ENCODE assay signal across 24 mouse cellular contexts in the genomic region with DNA sequence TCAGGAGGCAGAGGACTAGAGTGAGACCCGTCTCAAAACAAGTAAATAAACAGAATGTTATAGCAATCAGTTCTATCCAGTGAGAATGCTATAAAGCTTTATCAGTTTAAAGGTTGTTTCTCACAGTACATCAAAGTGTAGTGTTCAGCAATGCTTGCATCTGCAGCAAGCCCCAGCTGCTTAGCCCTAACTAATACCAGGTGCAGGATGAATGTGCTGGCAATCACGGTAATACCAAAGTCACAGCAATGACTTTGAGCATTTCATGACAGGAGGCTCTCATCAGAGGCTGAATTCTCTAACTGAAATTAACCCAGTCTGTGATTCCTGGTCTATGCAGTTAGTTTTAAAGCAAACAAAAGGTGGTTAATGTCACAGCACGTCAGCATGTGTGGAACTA. TPM values are rescaled to one million over a fixed set of nuclear protein-coding genes. Genes with fewer than 3 reads are reported as not detected.
DNase-seq lines count a peak whose midpoint lies in the region; ATAC-seq and TF ChIP-seq lines count a peak whose summit lies in the region.
"Had no signal": no experiment of that assay in that cellular context is flagged by ENCODE, and none has a peak within 500 bp of the region (broad histone marks: within the 10 kb centered on the region; RNA-seq: fewer than 3 reads in every experiment).

No protein-coding gene starts in this region.

- no peaks in the 10 kb centered on the region for H3K27me3 ChIP-seq in heart, embryonic 13.5 days (replicated peaks)
- no peaks in the 10 kb centered on the region for H3K27me3 ChIP-seq in embryonic facial prominence, embryonic 13.5 days
- H3K27me3 ChIP-seq in limb, embryonic 12.5 days, result no peaks in the 10 kb centered on the region
- H3K27me3 ChIP-seq: forebrain, embryonic 13.5 days; kidney, embryonic 15.5 days had no signal

- H3K9ac ChIP-seq in heart, embryonic 13.5 days, result no peak overlapping the region
- 0 out of 2 replicates have a peak overlapping the region, but pooled peaks have one; percentile 23 for H3K9ac ChIP-seq in embryonic facial prominence, embryonic 13.5 days
- H3K9ac ChIP-seq in limb, embryonic 12.5 days (replicated peaks), result no peak overlapping the region
- H3K9ac ChIP-seq: forebrain, embryonic 13.5 days; kidney, embryonic 15.5 days; liver, postnatal 0 days had no signal

- peaks cover 4% of the 10 kb centered on the region for H3K9me3 ChIP-seq in heart, embryonic 13.5 days
- peaks cover 6% of the 10 kb centered on the region; the same call in 1 of the 2 replicates for H3K9me3 ChIP-seq in embryonic facial prominence, embryonic 13.5 days
- peaks cover 9% of the 10 kb centered on the region; the same call in 1 of the 2 replicates for H3K9me3 ChIP-seq in limb, embryonic 12.5 days

- no peak for ATAC-seq in heart, embryonic 13.5 days (ENCODE audit: extremely low read depth, insufficient number of reproducible peaks, low FRiP score, low TSS enrichment)
- no peak for ATAC-seq in embryonic facial prominence, embryonic 13.5 days (ENCODE audit: insufficient number of reproducible peaks, insufficient read depth, low FRiP score, low TSS enrichment, low read depth)
- ATAC-seq in limb, embryonic 12.5 days (ENCODE audit: insufficient number of reproducible peaks, insufficient read depth, low FRiP score, low TSS enrichment, low read depth), result no peak
- ATAC-seq: forebrain, embryonic 13.5 days; liver, postnatal 0 days; lung, postnatal 0 days had no signal

- peaks cover 40% of the 10 kb centered on the region for H3K4me1 ChIP-seq in heart, embryonic 13.5 days
- peaks cover 36% of the 10 kb centered on the region for H3K4me1 ChIP-seq in embryonic facial prominence, embryonic 13.5 days
- peaks cover 21% of the 10 kb centered on the region for H3K4me1 ChIP-seq in limb, embryonic 12.5 days (replicated peaks)

- peaks cover 83% of the 10 kb centered on the region for H3K36me3 ChIP-seq in heart, embryonic 13.5 days
- peaks cover 48% of the 10 kb centered on the region for H3K36me3 ChIP-seq in embryonic facial prominence, embryonic 13.5 days
- peaks cover 69% of the 10 kb centered on the region for H3K36me3 ChIP-seq in limb, embryonic 12.5 days

- no peak overlapping the region for H3K4me3 ChIP-seq in heart, embryonic 13.5 days
- no peak overlapping the region for H3K4me3 ChIP-seq in embryonic facial prominence, embryonic 13.5 days
- no peak overlapping the region for H3K4me3 ChIP-seq in limb, embryonic 12.5 days (replicated peaks)
- H3K4me3 ChIP-seq: forebrain, embryonic 13.5 days; gastrocnemius, adult 2 months; hindbrain, embryonic 10.5 days; kidney, embryonic 15.5 days; midbrain, embryonic 10.5 days had no signal

- peak overlapping the region; percentile 24; the same call in 1 of the 2 replicates for H3K27ac ChIP-seq in heart, embryonic 13.5 days (replicated peaks)
- H3K27ac ChIP-seq in embryonic facial prominence, embryonic 13.5 days, result peak overlapping the region; percentile 40; the same call in 1 of the 2 replicates
- H3K27ac ChIP-seq in limb, embryonic 12.5 days, result peak overlapping the region; percentile 59; the same call in 1 of the 2 replicates
- H3K27ac ChIP-seq: forebrain, embryonic 13.5 days; gastrocnemius, adult 2 months; hindbrain, embryonic 10.5 days; kidney, embryonic 15.5 days; midbrain, embryonic 10.5 days had no signal

- TF ChIP-seq CTCF in brain, embryonic 14.5 days (IDR thresholded peaks at IDR 0.05; ENCODE audit: borderline replicate concordance, extremely low read depth, insufficient read depth, insufficient read length), result no peak

- no peak for DNase-seq in heart, adult 18-20 months
- DNase-seq in brain, embryonic 14.5 days (ENCODE audit: low read depth), result peak; percentile 3
- DNase-seq in kidney, postnatal 36 days, result no peak
- no peak for DNase-seq in ovary, adult 18-20 months (ENCODE audit: low spot score)
- no peak for DNase-seq in B cell, adult 2 months
- DNase-seq: adrenal gland, adult 2 months; cerebellum, adult 11-12 months; cerebellum, postnatal 10 days; gastrocnemius, adult 2 months; heart, postnatal 10 days; kidney, adult 11 months; layer of hippocampus, postnatal 36 days; liver, postnatal 0 days; thymus, postnatal 25 days had no signal

- WGBS in heart, embryonic 13.5 days, result 59% methylated on average over 3 of the region's 3 CpGs
- 27% methylated on average over 3 of the region's 3 CpGs for WGBS in embryonic facial prominence, embryonic 13.5 days
- 23% methylated on average over 3 of the region's 3 CpGs for WGBS in limb, embryonic 12.5 days

- no peak overlapping the region for H3K4me2 ChIP-seq in heart, embryonic 13.5 days
- H3K4me2 ChIP-seq in embryonic facial prominence, embryonic 13.5 days, result no peak overlapping the region
- no peak overlapping the region for H3K4me2 ChIP-seq in limb, embryonic 12.5 days
- H3K4me2 ChIP-seq: forebrain, embryonic 13.5 days; heart, embryonic 11.5 days; kidney, embryonic 15.5 days; liver, embryonic 11.5 days had no signal

- no peak for TF ChIP-seq POLR2A in brain, embryonic 14.5 days (IDR thresholded peaks at IDR 0.05; ENCODE audit: borderline replicate concordance, extremely low read depth, insufficient read depth, insufficient read length, poor library complexity, severe bottlenecking)

RNA-seq across cellular contexts. Expression of a gene that starts 4.9 kb away (rescaled TPM):
- polyA plus RNA-seq in heart, embryonic 13.5 days (2015; fragmentation: Nextera tagmentation; extraction: Ambion mirVana), result 5.9 and 6.2 TPM in 2 replicates
- 10 to 100 TPM; 18.4 to 18.7 TPM for total RNA-seq in heart, adult 18-20 months (2021)
- 10.3 and 15.2 TPM in 2 replicates for polyA plus RNA-seq in brain, embryonic 14.5 days (2012; rRNA removed)
- 9.4 and 9.9 TPM in 2 replicates for polyA plus RNA-seq in embryonic facial prominence, embryonic 13.5 days (2015; fragmentation: Nextera tagmentation; extraction: Ambion mirVana)
- 11.9 and 12.2 TPM in 2 replicates for polyA plus RNA-seq in limb, embryonic 12.5 days (2016; fragmentation: Nextera tagmentation; extraction: Ambion mirVana)

RNA-seq across cellular contexts. Expression of a gene that starts 5.1 kb away (rescaled TPM):
- polyA plus RNA-seq in heart, embryonic 13.5 days (2015; fragmentation: Nextera tagmentation; extraction: Ambion mirVana), result 6.8 and 7.1 TPM in 2 replicates
- 10 to 100 TPM; 10.5 to 12.9 TPM for total RNA-seq in heart, adult 18-20 months (2021)
- polyA plus RNA-seq in brain, embryonic 14.5 days (2012; rRNA removed), result 20.0 and 20.3 TPM in 2 replicates
- polyA plus RNA-seq in embryonic facial prominence, embryonic 13.5 days (2015; fragmentation: Nextera tagmentation; extraction: Ambion mirVana), result 10.4 and 10.7 TPM in 2 replicates
- polyA plus RNA-seq in limb, embryonic 12.5 days (2016; fragmentation: Nextera tagmentation; extraction: Ambion mirVana), result 9.9 and 11.9 TPM in 2 replicates

RNA-seq across cellular contexts. Expression of a gene that starts 29.7 kb away (rescaled TPM):
- polyA plus RNA-seq in heart, embryonic 13.5 days (2015; fragmentation: Nextera tagmentation; extraction: Ambion mirVana), result 47.8 and 52.9 TPM in 2 replicates
- total RNA-seq in heart, adult 18-20 months (2021), result 10 to 100 TPM; 44.3 to 48.5 TPM
- polyA plus RNA-seq in brain, embryonic 14.5 days (2012; rRNA removed), result 22.6 and 23.7 TPM in 2 replicates
- 52.7 and 53.9 TPM in 2 replicates for polyA plus RNA-seq in embryonic facial prominence, embryonic 13.5 days (2015; fragmentation: Nextera tagmentation; extraction: Ambion mirVana)
- polyA plus RNA-seq in limb, embryonic 12.5 days (2016; fragmentation: Nextera tagmentation; extraction: Ambion mirVana), result 61.1 and 62.4 TPM in 2 replicates

RNA-seq across cellular contexts. Expression of a gene that starts 29.8 kb away (rescaled TPM):
- polyA plus RNA-seq in heart, embryonic 13.5 days (2015; fragmentation: Nextera tagmentation; extraction: Ambion mirVana), result 94.8 and 101 TPM in 2 replicates
- total RNA-seq in heart, adult 18-20 months (2021), result 100 to 1,000 TPM; 177 to 188 TPM
- polyA plus RNA-seq in brain, embryonic 14.5 days (2012; rRNA removed), result 81.7 and 84.6 TPM in 2 replicates
- 91.6 and 94.7 TPM in 2 replicates for polyA plus RNA-seq in embryonic facial prominence, embryonic 13.5 days (2015; fragmentation: Nextera tagmentation; extraction: Ambion mirVana)
- polyA plus RNA-seq in limb, embryonic 12.5 days (2016; fragmentation: Nextera tagmentation; extraction: Ambion mirVana), result 116 and 119 TPM in 2 replicates

RNA-seq across cellular contexts. Expression of a gene that starts 56.5 kb away (rescaled TPM):
- 13.5 and 15.0 TPM in 2 replicates for polyA plus RNA-seq in heart, embryonic 13.5 days (2015; fragmentation: Nextera tagmentation; extraction: Ambion mirVana)
- total RNA-seq in heart, adult 18-20 months (2021), result 100 to 1,000 TPM; 310 to 331 TPM
- polyA plus RNA-seq in brain, embryonic 14.5 days (2012; rRNA removed), result 56.9 and 58.9 TPM in 2 replicates
- polyA plus RNA-seq in embryonic facial prominence, embryonic 13.5 days (2015; fragmentation: Nextera tagmentation; extraction: Ambion mirVana), result 15.0 and 16.3 TPM in 2 replicates
- 12.8 and 13.0 TPM in 2 replicates for polyA plus RNA-seq in limb, embryonic 12.5 days (2016; fragmentation: Nextera tagmentation; extraction: Ambion mirVana)
